Mouse (Mus musculus) left cerebral cortex, adult 8-10 months (tissue): ENCODE results near the gene Mroh8. TPM values are rescaled to one million over a fixed set of nuclear protein-coding genes. Genes with fewer than 3 reads are reported as not detected.

Experiments used
- DNase-seq, 2 experiments: peaks; one replicate each; pipeline ENCODE4 v3.0.0; 2022; ENCODE audit warnings: low spot score in 2 of 2
- total RNA-seq, 4 experiments: library from RNA; stranded (reverse); gene quantifications; 2 replicates each; pipeline ENCODE4 v1.2.4; 2022

The Mroh8 gene
- total RNA-seq = 1 to 10 TPM; 1.1 to 1.6 (median 1.4) TPM

GRCm38 (mm10) chr2:157279416-157279800, at the start of gene Mroh8:
Mroh8 (minus strand) TSS chr2:157279549.
- DNase-seq = peak; percentile 68

DNA sequence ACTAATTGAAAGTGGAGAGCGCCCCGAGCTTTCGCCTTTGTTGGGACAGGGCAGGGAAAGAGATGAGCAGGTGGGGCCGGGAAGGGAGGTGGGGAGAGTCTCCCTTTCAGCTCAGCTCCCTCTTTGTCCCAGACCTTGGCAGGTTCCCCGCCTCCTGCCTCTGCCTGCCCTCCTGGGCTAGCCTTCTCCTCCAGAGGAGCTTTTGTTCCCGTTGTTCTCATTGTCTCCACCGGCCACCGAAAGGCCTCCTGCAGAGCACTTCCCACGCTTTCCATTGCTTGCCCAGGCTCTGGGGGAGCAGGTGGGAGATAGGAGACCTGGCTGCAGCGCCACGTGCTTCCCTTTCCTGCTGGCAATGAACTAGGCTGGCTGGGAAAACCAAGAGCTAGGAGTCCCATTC, 49.2 kb upstream of the Mroh8 start:
- no peak for DNase-seq

GRCm38 (mm10) chr2:157328106-157328505, 48.8 kb upstream of the Mroh8 start:
- DNase-seq = no peak

DNA sequence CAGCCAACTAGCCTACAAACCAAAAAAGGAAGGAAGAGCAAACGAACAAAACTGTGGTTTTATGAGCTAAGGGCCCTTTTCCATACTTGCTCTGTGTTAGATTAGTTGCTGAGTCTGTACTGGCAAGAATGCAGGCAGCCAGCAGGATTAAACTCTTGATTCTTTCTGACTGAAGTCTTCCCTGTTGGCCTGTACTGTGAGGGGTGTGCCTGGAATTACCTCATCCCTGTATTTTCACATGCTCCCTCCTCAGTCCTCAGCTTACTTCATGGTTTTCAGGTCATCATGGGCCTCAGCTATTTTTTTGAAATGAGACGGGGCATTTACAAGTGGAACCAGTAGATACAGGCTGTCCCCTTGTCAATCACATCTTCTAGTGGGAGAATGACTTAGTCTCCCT, 45.9 kb upstream of the Mroh8 start:
- DNase-seq = no peak

GRCm38 (mm10) chr2:157322029-157322766, 42.8 kb upstream of the Mroh8 start:
- DNase-seq = no peak

GRCm38 (mm10) chr2:157320886-157321285, 41.5 kb upstream of the Mroh8 start:
- DNase-seq = no peak

- no peak for DNase-seq
Measured at GRCm38 (mm10) chr2:157320135-157320534, 40.8 kb upstream of the Mroh8 start.

- no peak for DNase-seq
Measured at GRCm38 (mm10) chr2:157317220-157317619, 37.9 kb upstream of the Mroh8 start.

DNA sequence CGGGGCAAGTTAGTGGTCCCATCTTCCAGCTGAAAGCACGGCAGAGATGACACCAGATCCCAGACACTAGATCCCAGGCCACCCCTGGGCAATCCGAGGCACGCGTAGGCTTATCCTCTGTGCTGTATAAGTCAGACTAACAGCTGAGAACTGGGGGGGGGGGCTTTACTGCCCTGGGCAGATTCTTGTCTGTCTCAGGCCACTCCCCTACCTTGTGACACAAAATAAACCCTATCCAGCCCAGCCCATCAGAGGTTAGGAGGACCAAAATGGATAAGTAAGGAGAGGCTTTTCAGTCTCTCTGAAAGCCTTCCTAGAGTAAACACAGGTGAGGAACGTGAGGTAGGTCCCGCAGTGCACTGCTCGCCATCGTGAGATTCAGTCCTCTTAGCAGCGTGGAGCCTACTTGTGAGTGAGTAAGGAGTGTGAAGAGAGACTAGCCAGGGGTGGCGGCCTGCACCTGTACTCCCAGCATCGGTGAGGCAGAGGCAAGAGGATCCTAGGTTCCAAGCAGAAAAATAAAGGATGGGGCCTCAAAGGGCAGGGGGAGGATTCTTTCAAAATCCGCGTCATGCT, 37.1 kb upstream of the Mroh8 start:
- no peak for DNase-seq

GRCm38 (mm10) chr2:157315486-157315885, 36.1 kb upstream of the Mroh8 start:
- no peak for DNase-seq

GRCm38 (mm10) chr2:157314310-157314709, 35.0 kb upstream of the Mroh8 start:
- no peak for DNase-seq

- no peak for DNase-seq
Measured at GRCm38 (mm10) chr2:157313718-157314117, 34.4 kb upstream of the Mroh8 start.

DNA sequence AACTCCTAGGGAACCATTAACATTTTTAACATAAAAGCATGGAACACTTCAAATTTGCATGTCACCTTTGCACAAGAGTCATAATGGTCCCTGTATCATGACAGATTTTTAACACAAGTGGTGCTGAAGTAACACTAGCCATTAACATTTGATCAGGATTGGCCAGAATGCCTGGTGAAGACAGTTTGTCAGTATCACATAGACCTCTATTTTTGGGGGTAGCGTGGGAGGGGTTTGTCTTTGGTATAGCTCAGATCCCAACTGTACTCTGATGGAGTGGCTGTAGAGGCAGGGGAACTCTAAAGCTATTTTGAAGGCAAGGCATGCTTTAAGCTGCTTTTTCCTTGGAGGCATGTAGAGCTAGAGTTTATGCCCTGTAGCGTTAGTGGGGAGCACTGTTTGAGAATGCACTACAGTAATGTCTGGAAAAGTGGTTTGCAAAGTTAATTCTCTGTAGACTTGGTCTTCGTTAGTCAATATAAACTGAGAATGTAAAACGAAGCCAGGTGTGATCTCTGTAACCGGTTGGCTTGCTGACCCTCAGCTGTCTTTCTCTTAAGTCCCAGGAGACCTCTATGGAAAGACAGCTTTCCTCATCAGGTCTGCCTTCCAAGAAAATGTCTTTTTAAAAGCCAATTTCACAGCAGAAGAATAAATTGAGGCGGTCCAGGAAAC, 31.8 kb upstream of the Mroh8 start:
- DNase-seq = no peak

DNA sequence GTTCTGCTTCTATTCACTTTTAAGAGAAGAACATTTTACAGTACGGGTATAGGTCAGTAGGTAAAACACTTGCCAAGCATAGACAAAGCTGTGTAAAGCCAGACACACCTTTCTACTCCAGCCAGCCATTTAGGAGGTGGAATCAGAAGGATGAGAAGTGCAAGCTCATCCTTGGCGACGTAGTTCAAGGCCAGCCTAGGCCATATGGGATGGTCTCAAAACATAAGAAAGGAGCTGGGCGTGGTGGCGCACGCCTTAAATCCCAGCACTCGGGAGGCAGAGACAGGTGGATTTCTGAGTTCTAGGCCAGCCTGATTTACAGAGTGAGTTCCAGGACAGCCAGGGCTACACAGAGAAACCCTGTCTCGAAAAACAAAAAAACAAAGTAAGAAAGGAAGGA, 30.3 kb upstream of the Mroh8 start:
- no peak for DNase-seq

DNA sequence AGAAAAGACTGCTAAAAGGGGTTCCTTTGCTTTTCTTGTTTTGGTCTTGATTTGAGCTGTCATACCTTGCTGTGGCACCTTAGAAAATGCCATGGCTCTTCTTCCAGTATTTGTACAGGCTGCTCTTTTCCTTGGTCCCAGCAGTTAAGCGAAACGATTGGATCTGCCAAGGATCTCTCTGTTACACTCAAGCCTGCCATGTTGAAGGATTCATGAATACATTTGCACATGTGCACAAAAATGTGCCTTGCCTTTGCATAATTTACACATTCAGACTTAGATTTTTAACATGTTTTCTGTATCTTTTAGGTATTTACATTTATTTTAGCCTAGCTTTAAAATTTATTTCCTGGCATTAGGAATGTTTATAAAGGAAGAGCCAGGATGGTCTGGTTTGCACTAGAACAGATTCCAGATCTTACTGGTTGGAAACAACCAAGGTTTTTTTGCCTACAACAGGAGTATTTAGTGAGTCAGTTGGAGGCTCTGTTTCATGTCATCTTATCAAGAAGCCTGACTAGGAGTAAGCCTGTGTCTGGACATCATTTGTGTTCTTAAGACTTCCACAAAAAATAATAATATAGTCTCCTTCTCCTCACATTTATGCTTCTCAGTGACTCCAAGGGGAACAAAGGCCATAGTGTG, 29.0 kb upstream of the Mroh8 start:
- DNase-seq = no peak

DNA sequence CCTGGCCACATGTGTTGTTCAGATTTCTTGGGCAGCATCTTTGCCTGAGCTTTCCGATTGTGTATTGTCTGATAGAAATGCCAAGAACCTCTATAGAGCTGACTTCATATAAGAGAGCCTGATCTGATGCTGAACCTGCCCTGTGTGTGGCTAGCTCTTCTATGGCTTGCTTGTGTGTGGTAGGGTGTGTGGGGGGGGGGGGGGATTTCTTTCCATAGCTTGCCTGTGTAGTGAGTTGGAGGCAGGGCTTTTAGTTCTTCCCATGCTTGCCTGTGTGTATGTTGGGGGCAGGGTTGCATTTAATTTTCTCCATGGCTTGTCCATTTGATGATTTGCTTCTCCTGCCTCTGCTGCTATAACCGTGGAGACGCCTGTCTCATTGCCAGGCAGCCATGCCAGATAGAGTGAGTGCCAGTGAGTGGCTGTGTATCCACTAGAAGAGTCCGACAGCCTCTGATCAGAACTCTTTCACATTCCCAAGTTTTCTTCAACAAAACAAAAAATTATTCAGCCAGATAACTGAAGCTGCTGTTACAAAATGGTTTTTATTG, 28.4 kb upstream of the Mroh8 start:
- DNase-seq = no peak

- no peak for DNase-seq
Measured at GRCm38 (mm10) chr2:157306091-157307032, 27.0 kb upstream of the Mroh8 start.

GRCm38 (mm10) chr2:157303096-157303495, 23.7 kb upstream of the Mroh8 start:
- DNase-seq = peak in 1 of 2 experiments; percentile 60

DNA sequence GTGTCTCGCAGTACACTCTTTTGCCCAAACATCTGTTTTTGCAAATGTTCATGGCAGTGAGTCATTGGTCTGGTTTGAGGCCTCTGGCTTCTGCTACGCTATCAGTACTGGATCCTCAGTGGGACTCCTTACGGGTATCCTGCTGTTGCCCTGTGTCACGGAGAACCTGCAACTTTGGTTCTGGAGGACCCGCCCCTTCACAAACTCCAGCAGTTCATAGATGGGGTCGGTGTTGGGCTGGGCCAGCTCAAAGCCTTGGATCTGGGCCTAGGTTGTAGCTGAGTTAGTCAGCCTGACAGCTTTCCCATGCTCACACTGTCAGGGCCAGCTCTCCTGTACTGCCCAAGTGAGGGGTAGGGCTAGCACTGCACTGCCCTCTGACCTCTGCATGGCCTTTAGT, 20.7 kb upstream of the Mroh8 start:
- no peak for DNase-seq

GRCm38 (mm10) chr2:157296105-157296689, 16.8 kb upstream of the Mroh8 start:
- DNase-seq = no peak
